Mouse (Mus musculus) liver, postnatal 0 days (tissue): ENCODE measurements at regions not wholly inside any gene's neighbourhood (a gene's known extent, or its start where the extent isn't known, plus 50 kb on each side); places are given as distances from the start of the nearest gene placed in this dataset.

Experiments used
- ATAC-seq: fragments of 200-750 bp; cut with Nextera tagmentation; 2 replicates; pipeline ENCODE4 v1.8.0; 2017; ENCODE audit warnings: mild to moderate bottlenecking, moderate library complexity
- DNase-seq: peaks from one replicate; pipeline ENCODE4 v3.0.0-alpha.2; 2016
- H3K27ac ChIP-seq: fragments of 300-500 bp; sonication (generic); 2 replicates; pipeline ENCODE4 v1.5.1; 2014; ENCODE audit warnings: antibody characterized with exemption, moderate library complexity, mild to moderate bottlenecking, low read depth
- H3K27me3 ChIP-seq: fragments of 300-500 bp; sonication (generic); 2 replicates; pipeline ENCODE4 v1.6.1; 2014; ENCODE audit warnings: low read length, control low read depth, mixed read lengths; ENCODE audit not compliant: insufficient read depth
- H3K36me3 ChIP-seq: fragments of 300-500 bp; sonication (generic); replicated peaks from 2 replicates; pipeline ENCODE4 v1.6.1; 2014; ENCODE audit warnings: mild to moderate bottlenecking, control low read depth, low read length, moderate library complexity, mixed read lengths; ENCODE audit not compliant: insufficient read depth
- H3K4me1 ChIP-seq: fragments of 300-500 bp; sonication (generic); 2 replicates; pipeline ENCODE4 v1.6.1; 2014; ENCODE audit warnings: antibody characterized with exemption, mild to moderate bottlenecking, control low read depth; ENCODE audit not compliant: insufficient read depth
- H3K4me2 ChIP-seq: fragments of 300-500 bp; sonication (generic); 2 replicates; pipeline ENCODE4 v1.6.1; 2014; ENCODE audit warnings: low read depth, mild to moderate bottlenecking, low read length, moderate library complexity, mixed read lengths
- H3K4me3 ChIP-seq: fragments of 300-500 bp; sonication (generic); 2 replicates; pipeline ENCODE4 v1.5.1; 2014; ENCODE audit warnings: low read depth, low read length
- H3K9ac ChIP-seq: fragments of 300-500 bp; sonication (generic); replicated peaks from 2 replicates; pipeline ENCODE4 v1.6.1; 2014; ENCODE audit warnings: mild to moderate bottlenecking, moderate library complexity
- H3K9me3 ChIP-seq: fragments of 300-500 bp; sonication (generic); 2 replicates; pipeline ENCODE4 v1.6.1; 2016; ENCODE audit warnings: mild to moderate bottlenecking, control low read depth, low read length, mixed read lengths
- CTCF ChIP-seq: sonication (generic); IDR thresholded peaks from 2 replicates; pipeline ENCODE4 v1.5.1; 2016; ENCODE audit warnings: antibody characterized with exemption, low read depth
- EP300 ChIP-seq: IDR thresholded peaks from 2 replicates; pipeline ENCODE4 v1.6.1; 2016; ENCODE audit warnings: antibody characterized with exemption, low read depth, mild to moderate bottlenecking
- WGBS: fragments of 180-500 bp; shearing (Covaris S2); extraction: QIAGEN DNeasy Blood & Tissue Kit; methylation state at CpG from one replicate; pipeline ENCODE4 v1.1.7; 2014; ENCODE audit not compliant: insufficient replicate concordance; 5-methylcytosine and 5-hydroxymethylcytosine counted together

- Histone ChIP-seq H3K4me1 (no peaks in the 10 kb centered on the region), H3K27me3 (peaks cover 7% of the 10 kb centered on the region; the same call in 1 of the 2 replicates), H3K27ac (no peak overlapping the region), H3K4me2 (no peak overlapping the region), H3K4me3 (no peak overlapping the region), H3K9ac (no peak overlapping the region), H3K9me3 (no peaks in the 10 kb centered on the region), H3K36me3 (no peaks in the 10 kb centered on the region)
- TF ChIP-seq CTCF, result no peak
- TF ChIP-seq EP300, result no peak
- WGBS, result 64% methylated on average over 6 of the region's 6 CpGs
- no peak for ATAC-seq
- DNase-seq, result no peak
These were observed 148.8 kb upstream of the Pitx1 start for GRCm38 (mm10) chr13:55984772-55985171.

- Histone ChIP-seq H3K9me3 (no peaks in the 10 kb centered on the region), H3K27ac (no peak overlapping the region), H3K4me2 (no peak overlapping the region), H3K36me3 (no peaks in the 10 kb centered on the region), H3K4me1 (no peaks in the 10 kb centered on the region), H3K4me3 (no peak overlapping the region), H3K27me3 (peaks cover 7% of the 10 kb centered on the region; the same call in 1 of the 2 replicates), H3K9ac (no peak overlapping the region)
- WGBS, result 51% methylated on average over 9 of the region's 9 CpGs
- no peak for DNase-seq
- TF ChIP-seq CTCF (no peak), EP300 (no peak)
- no peak for ATAC-seq
These were observed 147.9 kb upstream of the Pitx1 start for GRCm38 (mm10) chr13:55983851-55984250.

GRCm38 (mm10) chr13:55981041-55981440 lies 145.0 kb upstream of the Pitx1 start:
- H3K4me3 ChIP-seq, result no peak overlapping the region
- no peak overlapping the region for H3K4me2 ChIP-seq
- H3K27ac ChIP-seq, result no peak overlapping the region
- no peaks in the 10 kb centered on the region for H3K9me3 ChIP-seq
- no peak overlapping the region for H3K9ac ChIP-seq
- H3K27me3 ChIP-seq, result peaks cover 7% of the 10 kb centered on the region; the same call in 1 of the 2 replicates
- ATAC-seq (no peak), DNase-seq (no peak)
- TF ChIP-seq CTCF (no peak), EP300 (no peak)
- WGBS, result 57% methylated on average over 6 of the region's 6 CpGs
- peaks cover 6% of the 10 kb centered on the region for H3K4me1 ChIP-seq
- H3K36me3 ChIP-seq, result no peaks in the 10 kb centered on the region

- WGBS, result 27% methylated on average over 3 of the region's 3 CpGs
- no peak overlapping the region for H3K4me2 ChIP-seq
- TF ChIP-seq EP300 (no peak), CTCF (no peak)
- peaks cover 4% of the 10 kb centered on the region; the same call in 1 of the 2 replicates for H3K27me3 ChIP-seq
- H3K27ac ChIP-seq, result no peak overlapping the region
- H3K9ac ChIP-seq, result no peak overlapping the region
- no peak overlapping the region for H3K4me3 ChIP-seq
- no peak for ATAC-seq
- peaks cover 6% of the 10 kb centered on the region for H3K4me1 ChIP-seq
- H3K36me3 ChIP-seq, result no peaks in the 10 kb centered on the region
- DNase-seq, result no peak
- no peaks in the 10 kb centered on the region for H3K9me3 ChIP-seq
These were observed 141.9 kb upstream of the Pitx1 start for GRCm38 (mm10) chr13:55977902-55978301.

GRCm38 (mm10) chr13:55976911-55977381 lies 141.0 kb upstream of the Pitx1 start:
- H3K36me3 ChIP-seq, result no peaks in the 10 kb centered on the region
- no peak overlapping the region for H3K27ac ChIP-seq
- H3K4me2 ChIP-seq, result no peak overlapping the region
- H3K27me3 ChIP-seq, result no peaks in the 10 kb centered on the region
- no peak for TF ChIP-seq EP300
- no peak for TF ChIP-seq CTCF
- DNase-seq (no peak), ATAC-seq (no peak)
- WGBS, result 45% methylated on average over 10 of the region's 10 CpGs
- H3K9me3 ChIP-seq, result no peaks in the 10 kb centered on the region
- no peak overlapping the region for H3K4me3 ChIP-seq
- no peak overlapping the region for H3K9ac ChIP-seq
- peaks cover 6% of the 10 kb centered on the region for H3K4me1 ChIP-seq

GRCm38 (mm10) chr13:55974105-55974504 lies 138.1 kb upstream of the Pitx1 start:
- 58% methylated on average over 5 of the region's 5 CpGs for WGBS
- no peak overlapping the region for H3K4me2 ChIP-seq
- no peak for ATAC-seq

GRCm38 (mm10) chr13:55970687-55971086 lies 134.7 kb upstream of the Pitx1 start:
- no peak for TF ChIP-seq CTCF
- no peak for TF ChIP-seq EP300
- no peak for ATAC-seq

More at GRCm38 (mm10) chr13:55974105-55974504, 138.1 kb upstream of the Pitx1 start:
- Histone ChIP-seq H3K4me3 (no peak overlapping the region), H3K4me1 (peaks cover 6% of the 10 kb centered on the region), H3K27me3 (no peaks in the 10 kb centered on the region), H3K36me3 (no peaks in the 10 kb centered on the region), H3K27ac (no peak overlapping the region), H3K9me3 (no peaks in the 10 kb centered on the region), H3K9ac (no peak overlapping the region)
- no peak for DNase-seq
- TF ChIP-seq EP300 (no peak), CTCF (peak; percentile 33; the same call in 1 of the 2 replicates)

More at GRCm38 (mm10) chr13:55970687-55971086, 134.7 kb upstream of the Pitx1 start:
- H3K27ac ChIP-seq, result no peak overlapping the region
- H3K9ac ChIP-seq, result no peak overlapping the region
- no peaks in the 10 kb centered on the region for H3K36me3 ChIP-seq
- no peak overlapping the region for H3K4me3 ChIP-seq
- DNase-seq, result no peak
- H3K9me3 ChIP-seq, result no peaks in the 10 kb centered on the region
- H3K4me1 ChIP-seq, result no peaks in the 10 kb centered on the region
- 86% methylated on average over 6 of the region's 6 CpGs for WGBS
- H3K27me3 ChIP-seq, result peaks cover 5% of the 10 kb centered on the region; the same call in 1 of the 2 replicates
- no peak overlapping the region for H3K4me2 ChIP-seq
